23 mouse cellular contexts compared by ENCODE assay signal in genomic region chr9:58163146-58163545, GRCm38 (mm10). TPM values are rescaled to one million over a fixed set of nuclear protein-coding genes. Genes with fewer than 3 reads are reported as not detected.
A peak's percentile ranks its signal among the peaks of the same experiment; 100 is the strongest.
DNase-seq lines count a peak whose midpoint lies in the region; TF ChIP-seq lines count a peak whose summit lies in the region.
"Had no signal": no experiment of that assay in that cellular context is flagged by ENCODE, and none has a peak within 500 bp of the region (broad histone marks: within the 10 kb centered on the region; RNA-seq: fewer than 3 reads in every experiment).

No protein-coding gene starts in this region.

- 0 out of 2 replicates have a peak overlapping the region, but pooled peaks have one; percentile 3 for H3K27ac ChIP-seq in heart, embryonic 10.5 days
- 0 out of 2 replicates have a peak overlapping the region, but pooled peaks have one; percentile 42 for H3K27ac ChIP-seq in limb, embryonic 10.5 days
- H3K27ac ChIP-seq in layer of hippocampus, adult 2 months = no peak overlapping the region
- no peak overlapping the region for H3K27ac ChIP-seq in hindbrain, embryonic 10.5 days
- H3K27ac ChIP-seq: embryonic facial prominence, embryonic 13.5 days; heart, embryonic 13.5 days; hindbrain, embryonic 12.5 days had no signal

- no peaks in the 10 kb centered on the region for H3K9me3 ChIP-seq in heart, embryonic 10.5 days
- no peaks in the 10 kb centered on the region for H3K9me3 ChIP-seq in limb, embryonic 10.5 days (replicated peaks)
- H3K9me3 ChIP-seq in hindbrain, embryonic 10.5 days = 0 out of 2 replicates have a peak, but pooled peaks cover 4% of the 10 kb centered on the region
- H3K9me3 ChIP-seq: G1E; heart, embryonic 13.5 days; hindbrain, embryonic 12.5 days had no signal

- WGBS in heart, embryonic 10.5 days = 56% methylated on average over 5 of the region's 5 CpGs
- 80% methylated on average over 5 of the region's 5 CpGs for WGBS in limb, embryonic 10.5 days
- WGBS in hindbrain, embryonic 10.5 days = 75% methylated on average over 5 of the region's 5 CpGs

- no peaks in the 10 kb centered on the region for H3K36me3 ChIP-seq in heart, embryonic 10.5 days
- no peaks in the 10 kb centered on the region for H3K36me3 ChIP-seq in limb, embryonic 10.5 days
- H3K36me3 ChIP-seq in hindbrain, embryonic 10.5 days = no peaks in the 10 kb centered on the region
- H3K36me3 ChIP-seq: embryonic facial prominence, embryonic 13.5 days; G1E; heart, embryonic 13.5 days; hindbrain, embryonic 12.5 days had no signal

- no peak for DNase-seq in heart, embryonic 10.5 days (ENCODE audit: low spot score)
- DNase-seq in heart, adult 8-10 months (ENCODE audit: low spot score) = no peak
- DNase-seq in adrenal gland, adult 2 months = peak; percentile 78
- DNase-seq in adrenal gland, postnatal 14 days = peak; percentile 58
- DNase-seq in limb, embryonic 10.5 days (ENCODE audit: low spot score) = no peak
- DNase-seq in layer of hippocampus, adult 2 months (ENCODE audit: low spot score in 2 of 2) = no peak
- DNase-seq in hindbrain, embryonic 10.5 days (ENCODE audit: low spot score) = no peak
- DNase-seq: B cell, adult 2 months; cerebellum, adult 11 months; cerebellum, adult 8-10 months; cerebellum, postnatal 25 days; gastrocnemius, postnatal 36 days; heart, adult 18-20 months; heart, postnatal 36 days; kidney, adult 8-10 months had no signal

- H3K27me3 ChIP-seq in heart, embryonic 10.5 days (ENCODE audit: insufficient read depth, poor library complexity, severe bottlenecking) = peaks cover 10% of the 10 kb centered on the region; the same call in 1 of the 2 replicates
- no peaks in the 10 kb centered on the region for H3K27me3 ChIP-seq in limb, embryonic 10.5 days (ENCODE audit: low read depth, poor library complexity, severe bottlenecking)
- no peaks in the 10 kb centered on the region for H3K27me3 ChIP-seq in hindbrain, embryonic 10.5 days (ENCODE audit: insufficient read depth, poor library complexity, severe bottlenecking)
- H3K27me3 ChIP-seq: embryonic facial prominence, embryonic 13.5 days; heart, embryonic 13.5 days had no signal

- peaks cover 29% of the 10 kb centered on the region for H3K4me1 ChIP-seq in heart, embryonic 10.5 days
- peaks cover 32% of the 10 kb centered on the region for H3K4me1 ChIP-seq in limb, embryonic 10.5 days
- H3K4me1 ChIP-seq in hindbrain, embryonic 10.5 days (replicated peaks) = peaks cover 21% of the 10 kb centered on the region

- no peak overlapping the region for H3K4me3 ChIP-seq in heart, embryonic 10.5 days
- no peak overlapping the region for H3K4me3 ChIP-seq in limb, embryonic 10.5 days
- H3K4me3 ChIP-seq in layer of hippocampus, adult 2 months = no peak overlapping the region
- no peak overlapping the region for H3K4me3 ChIP-seq in hindbrain, embryonic 10.5 days
- H3K4me3 ChIP-seq: embryonic facial prominence, embryonic 13.5 days; heart, embryonic 13.5 days; hindbrain, embryonic 12.5 days had no signal

- no peak for TF ChIP-seq CTCF in layer of hippocampus, adult 2 months (conservative IDR thresholded peaks at IDR 0.05)

RNA-seq across cellular contexts. Expression of gene Islr, which starts 41.0 kb away (rescaled TPM):
- polyA plus RNA-seq in heart, embryonic 10.5 days (2016; fragmentation: Nextera tagmentation; extraction: Ambion mirVana) = 3.0 and 10.4 TPM in 2 replicates
- total RNA-seq in heart, adult 8-10 months (2022) = 10 to 100 TPM; 18.0 to 21.1 (median 19.4) TPM
- 10 to 100 TPM; 23.5 to 30.9 TPM for total RNA-seq in adrenal gland, adult 2 months (2021)
- polyA plus RNA-seq in adrenal gland, adult 2 months (2012; rRNA removed) = 93.8 and 107 TPM in 2 replicates
- 28.0 and 29.1 TPM in 2 replicates for total RNA-seq in adrenal gland, postnatal 14 days (2021)
- 9.5 and 33.2 TPM in 2 replicates for polyA plus RNA-seq in limb, embryonic 10.5 days (2016; fragmentation: Nextera tagmentation; extraction: Ambion mirVana)
- 10 to 100 TPM; 12.8 to 14.2 TPM for total RNA-seq in layer of hippocampus, adult 2 months (2021)
- 9.9 and 14.0 TPM in 2 replicates for polyA plus RNA-seq in hindbrain, embryonic 10.5 days (2016; fragmentation: Nextera tagmentation; extraction: Ambion mirVana)
- polyA plus RNA-seq: G1E had no signal

RNA-seq across cellular contexts. Expression of gene Islr2, which starts 41.0 kb away (rescaled TPM):
- polyA plus RNA-seq in heart, embryonic 10.5 days (2016; fragmentation: Nextera tagmentation; extraction: Ambion mirVana) = not detected in 2 replicates
- total RNA-seq in heart, adult 8-10 months (2022) = 1 to 10 TPM in 1 of 4 experiments, under 1 TPM in 3; 0.53 to 2.5 (median 0.73) TPM
- 1 to 10 TPM; 1.5 to 2.0 TPM for total RNA-seq in adrenal gland, adult 2 months (2021)
- polyA plus RNA-seq in adrenal gland, adult 2 months (2012; rRNA removed) = 1.3 and 2.0 TPM in 2 replicates
- total RNA-seq in adrenal gland, postnatal 14 days (2021) = 2.2 and 6.2 TPM in 2 replicates
- 0.11 TPM in 1 of 2 replicates, not detected in the other for polyA plus RNA-seq in limb, embryonic 10.5 days (2016; fragmentation: Nextera tagmentation; extraction: Ambion mirVana)
- total RNA-seq in layer of hippocampus, adult 2 months (2021) = 100 to 1,000 TPM; 134 to 136 TPM
- polyA plus RNA-seq in hindbrain, embryonic 10.5 days (2016; fragmentation: Nextera tagmentation; extraction: Ambion mirVana) = 1.5 and 6.6 TPM in 2 replicates
- polyA plus RNA-seq: CD4-positive, CD25-positive, alpha-beta regulatory T cell, adult 4 months; inflammation-experienced regulatory T-cells, adult 6 months had no signal

RNA-seq across cellular contexts. Expression of gene Ccdc33, which starts 44.5 kb away (rescaled TPM):
- 0.07 TPM in 1 of 2 replicates, not detected in the other for polyA plus RNA-seq in heart, embryonic 10.5 days (2016; fragmentation: Nextera tagmentation; extraction: Ambion mirVana)
- total RNA-seq in heart, adult 8-10 months (2022) = under 1 TPM in 3 of 4 experiments, not detected in 1; 0.26 to 0.44 (median 0.30) TPM
- under 1 TPM; 0.21 to 0.84 TPM for total RNA-seq in adrenal gland, adult 2 months (2021)
- polyA plus RNA-seq in adrenal gland, adult 2 months (2012; rRNA removed) = 0.18 and 0.34 TPM in 2 replicates
- total RNA-seq in adrenal gland, postnatal 14 days (2021) = not detected in 2 replicates
- 0.26 and 0.34 TPM in 2 replicates for polyA plus RNA-seq in limb, embryonic 10.5 days (2016; fragmentation: Nextera tagmentation; extraction: Ambion mirVana)
- total RNA-seq in layer of hippocampus, adult 2 months (2021) = under 1 TPM; 0.29 to 0.49 TPM
- 0.90 and 0.99 TPM in 2 replicates for polyA plus RNA-seq in hindbrain, embryonic 10.5 days (2016; fragmentation: Nextera tagmentation; extraction: Ambion mirVana)
- total RNA-seq: gastrocnemius, adult 8-10 months; gastrocnemius, postnatal 36 days; heart, postnatal 36 days had no signal
- polyA plus RNA-seq: CD4-positive, CD25-positive, alpha-beta regulatory T cell, adult 4 months; embryonic facial prominence, embryonic 13.5 days; G1E; heart, postnatal 0 days; inflammation-experienced regulatory T-cells, adult 6 months had no signal

Comparison
In these comparisons a context has a peak if more than half of its experiments do, and no peak if none do; other contexts are left out.
1. DNase-seq: peak in adrenal gland, adult 2 months (single experiment) and adrenal gland, postnatal 14 days (single experiment); none in heart, embryonic 10.5 days (single experiment), heart, adult 8-10 months (single experiment), limb, embryonic 10.5 days (single experiment), layer of hippocampus, adult 2 months (0 of 2) and hindbrain, embryonic 10.5 days (single experiment).
2. H3K27ac ChIP-seq: peak in heart, embryonic 10.5 days (single experiment) and limb, embryonic 10.5 days (single experiment); none in layer of hippocampus, adult 2 months (single experiment) and hindbrain, embryonic 10.5 days (single experiment).
3. RNA of gene Islr2, which starts 41.0 kb away (total RNA-seq): 134 to 136 TPM in layer of hippocampus, adult 2 months; 2.2 to 6.2 TPM in adrenal gland, postnatal 14 days, 1.5 to 2.0 TPM in adrenal gland, adult 2 months and 0.53 to 2.5 TPM in heart, adult 8-10 months; every median in the first group is over 10 times any median in the second.